Mouse (Mus musculus) layer of hippocampus, postnatal 10 days (tissue): ENCODE results near the gene Surf4. TPM values are rescaled to one million over a fixed set of nuclear protein-coding genes. Genes with fewer than 3 reads are reported as not detected.

ENCODE experiments used
- DNase-seq, 2 experiments: peaks; one replicate each; pipeline ENCODE4 v3.0.0; 2021; ENCODE audit warnings: low spot score in 2 of 2
- total RNA-seq, 2 experiments: library from RNA; stranded (reverse); gene quantifications; 2 replicates each; pipeline ENCODE4 v1.2.3; 2021

Surf4 gene
- total RNA-seq, 2 experiments from 2014 or later, result 62.1 to 64.0 TPM

DNA sequence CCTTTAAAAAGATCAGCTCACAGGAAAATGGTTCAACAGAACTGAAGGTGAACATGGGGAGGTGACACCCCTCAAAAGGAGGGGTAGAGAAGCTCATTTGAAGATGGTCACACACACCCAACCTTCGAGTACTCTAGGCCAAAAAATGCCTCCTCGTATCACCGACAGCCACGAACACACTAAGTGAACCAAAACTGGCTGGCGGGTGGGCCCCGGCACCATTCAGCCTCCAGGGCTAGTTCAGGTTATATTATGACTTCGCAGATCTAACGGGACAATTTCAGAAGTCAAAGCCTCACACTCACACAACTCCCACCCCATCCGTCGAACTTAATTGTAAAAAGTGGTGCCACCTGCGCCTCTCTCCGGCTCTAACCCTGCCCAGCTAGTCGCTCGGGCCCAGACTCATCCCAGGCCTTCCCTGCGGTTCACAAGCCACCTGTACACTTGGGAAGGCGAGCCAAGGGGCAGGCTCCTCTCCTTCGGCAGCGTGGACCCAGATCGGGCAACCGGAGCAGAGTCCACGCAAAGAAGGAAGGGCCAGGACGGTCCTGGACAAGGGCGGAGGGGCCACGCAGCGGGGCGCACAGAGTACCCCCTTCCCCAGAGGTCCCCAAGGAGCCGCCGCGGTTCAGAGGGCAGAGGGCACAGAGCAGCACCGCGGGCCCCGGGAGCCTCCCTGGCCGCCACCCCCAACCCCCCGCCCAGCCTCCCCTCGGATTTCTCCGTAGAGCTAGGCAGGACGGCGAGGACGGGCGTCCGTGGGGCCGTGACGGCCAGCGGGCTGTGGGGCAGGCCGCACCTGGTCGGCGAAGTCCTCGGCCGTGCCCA lies 1.0 kb downstream of the Surf4 start:
- DNase-seq, result no peak

DNA sequence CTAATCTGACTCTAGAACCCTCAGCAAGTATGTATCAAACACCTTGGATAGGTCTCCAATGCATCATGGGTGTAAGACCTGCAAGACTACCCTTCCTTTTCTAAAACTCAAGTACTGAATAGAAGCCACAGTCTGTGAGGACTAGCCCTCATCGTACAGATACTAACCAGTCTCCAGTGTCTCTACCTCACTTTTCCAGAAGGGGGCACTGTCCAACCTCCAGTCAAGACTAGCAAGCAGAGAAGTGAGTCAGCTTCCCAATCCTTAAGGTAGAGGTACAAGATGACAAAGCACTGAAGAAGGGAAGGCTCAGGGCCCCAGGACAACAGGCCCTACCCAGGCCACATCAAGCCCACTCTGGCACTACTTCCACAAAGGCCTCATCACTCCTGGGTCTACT lies 3.3 kb downstream of the Surf4 start:
- peak; percentile 65 to 67 for DNase-seq

DNA sequence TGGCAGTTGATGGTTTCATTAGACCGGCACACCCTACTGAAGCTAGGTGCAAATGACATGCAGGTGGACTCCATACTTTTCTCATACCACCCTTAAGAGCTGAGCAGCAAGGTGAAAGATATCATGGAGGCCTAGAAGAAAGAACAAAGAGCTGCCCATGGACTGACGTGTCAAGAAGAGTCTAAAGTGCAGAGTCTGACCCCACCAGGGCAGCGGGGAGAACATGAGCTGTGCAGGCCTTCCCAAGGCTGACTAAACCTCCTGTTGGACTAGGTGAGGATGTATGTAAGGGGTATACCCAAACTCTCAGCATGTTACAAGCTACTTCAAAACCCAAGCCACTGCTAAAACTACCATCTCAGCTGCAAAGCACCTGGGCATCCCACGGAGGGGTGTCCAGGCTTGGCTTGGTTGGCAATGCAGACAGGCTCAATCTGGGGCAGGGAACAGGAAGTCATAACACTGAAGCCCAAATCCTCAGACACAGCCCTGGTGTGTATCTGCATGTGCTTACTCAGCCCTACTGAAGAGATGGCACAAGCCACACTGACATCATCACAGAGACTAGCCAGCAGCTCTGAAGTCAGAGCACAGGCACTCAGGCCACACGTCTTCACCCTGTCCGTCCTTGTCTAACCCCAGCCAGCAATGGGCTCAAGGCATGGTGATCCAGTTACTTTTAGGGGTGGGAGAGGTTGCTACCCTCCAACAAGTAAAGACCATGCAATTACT lies 5.8 kb downstream of the Surf4 start:
- no peak for DNase-seq

DNA sequence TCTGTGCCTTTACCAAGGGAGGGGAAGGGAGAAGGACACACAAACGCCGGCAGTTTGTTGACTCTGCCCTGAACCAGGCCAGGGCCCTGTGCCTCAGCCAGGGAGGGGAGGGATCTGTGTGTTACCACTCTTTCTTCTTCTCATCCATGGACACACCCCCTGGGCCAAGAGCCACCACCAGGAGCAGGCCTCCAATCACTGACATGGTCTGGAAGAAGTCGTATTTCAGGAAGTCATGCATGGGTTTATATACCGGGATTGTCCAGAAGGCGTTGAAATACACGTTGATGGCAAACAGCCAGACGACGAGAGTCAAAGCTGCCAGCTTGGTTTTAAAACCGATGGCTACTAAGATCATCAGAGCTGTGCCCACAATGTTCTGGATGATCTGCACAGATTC lies 11.9 kb downstream of the Surf4 start:
- DNase-seq, result no peak

DNA sequence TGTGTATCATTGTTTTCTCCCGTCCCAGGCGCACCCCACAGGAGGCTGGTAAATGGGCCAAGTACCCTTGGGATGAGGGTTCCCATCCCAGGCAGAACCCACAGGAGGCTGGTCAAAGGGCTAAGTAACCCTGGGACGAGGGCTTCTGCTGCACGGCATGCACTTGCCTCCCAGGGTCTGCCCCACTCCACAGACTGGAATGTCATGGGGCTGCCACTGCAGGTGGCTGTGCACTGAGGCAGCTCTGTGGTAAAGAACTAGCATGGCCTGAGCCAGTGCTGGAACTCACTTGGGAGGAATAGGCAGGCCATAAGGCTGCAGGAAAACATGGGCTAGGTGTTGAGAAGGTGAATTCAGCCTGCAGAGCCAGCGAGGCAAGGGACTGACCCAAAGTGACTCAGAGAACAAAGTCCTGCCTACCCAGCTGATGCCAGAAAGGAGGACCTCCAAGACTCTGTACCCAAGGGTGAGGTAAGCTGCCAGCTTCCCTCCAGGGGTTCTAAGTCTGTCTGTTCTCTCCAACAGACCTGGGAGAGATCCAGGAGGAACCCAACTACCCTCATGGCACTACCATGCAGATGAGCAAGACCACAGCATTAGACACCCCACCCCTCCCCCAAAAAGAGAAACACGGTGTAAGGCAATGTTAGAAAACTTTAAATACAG lies 13.4 kb downstream of the Surf4 start:
- DNase-seq, result no peak

DNA sequence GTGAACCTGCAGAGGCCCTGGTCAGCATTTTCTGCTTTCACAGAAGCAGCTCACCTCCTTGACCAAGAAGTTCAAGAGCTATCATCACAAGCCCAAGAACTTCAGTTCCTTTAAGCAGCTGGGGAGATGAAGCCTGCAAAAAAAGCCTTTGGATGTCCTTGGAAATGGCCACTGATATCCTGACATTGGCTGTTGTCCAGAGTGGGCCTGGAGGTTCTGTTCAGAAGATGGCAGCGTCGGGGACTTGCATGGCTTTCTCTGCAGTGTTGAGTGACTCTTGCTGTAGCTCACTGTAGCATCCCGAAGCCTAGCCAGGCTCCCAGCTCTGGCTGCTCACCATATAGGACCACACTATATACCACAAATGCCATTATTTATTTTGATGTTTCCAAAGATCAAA lies 14.0 kb downstream of the Surf4 start:
- no peak for DNase-seq

DNA sequence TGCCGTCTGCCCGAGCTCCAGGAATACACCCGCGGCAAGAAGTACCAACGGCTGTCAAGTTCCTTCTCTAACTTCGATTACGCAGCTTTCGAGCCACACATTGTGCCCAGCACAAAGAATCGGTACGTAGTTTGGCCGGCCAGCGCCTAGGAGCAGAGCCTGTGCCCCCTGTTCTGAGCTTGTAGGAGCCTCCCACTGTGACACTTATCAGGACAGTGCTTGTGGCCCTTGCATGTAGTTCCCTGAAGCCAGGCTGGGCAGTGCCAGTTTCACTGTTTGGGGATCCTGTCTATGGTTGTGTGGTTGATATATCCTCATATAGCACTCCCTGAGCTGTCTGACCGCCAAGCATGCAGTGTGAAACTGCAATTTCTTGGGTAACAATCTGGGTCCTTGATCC lies 17.0 kb downstream of the Surf4 start:
- DNase-seq, result peak in 1 of 2 experiments; percentile 22

DNA sequence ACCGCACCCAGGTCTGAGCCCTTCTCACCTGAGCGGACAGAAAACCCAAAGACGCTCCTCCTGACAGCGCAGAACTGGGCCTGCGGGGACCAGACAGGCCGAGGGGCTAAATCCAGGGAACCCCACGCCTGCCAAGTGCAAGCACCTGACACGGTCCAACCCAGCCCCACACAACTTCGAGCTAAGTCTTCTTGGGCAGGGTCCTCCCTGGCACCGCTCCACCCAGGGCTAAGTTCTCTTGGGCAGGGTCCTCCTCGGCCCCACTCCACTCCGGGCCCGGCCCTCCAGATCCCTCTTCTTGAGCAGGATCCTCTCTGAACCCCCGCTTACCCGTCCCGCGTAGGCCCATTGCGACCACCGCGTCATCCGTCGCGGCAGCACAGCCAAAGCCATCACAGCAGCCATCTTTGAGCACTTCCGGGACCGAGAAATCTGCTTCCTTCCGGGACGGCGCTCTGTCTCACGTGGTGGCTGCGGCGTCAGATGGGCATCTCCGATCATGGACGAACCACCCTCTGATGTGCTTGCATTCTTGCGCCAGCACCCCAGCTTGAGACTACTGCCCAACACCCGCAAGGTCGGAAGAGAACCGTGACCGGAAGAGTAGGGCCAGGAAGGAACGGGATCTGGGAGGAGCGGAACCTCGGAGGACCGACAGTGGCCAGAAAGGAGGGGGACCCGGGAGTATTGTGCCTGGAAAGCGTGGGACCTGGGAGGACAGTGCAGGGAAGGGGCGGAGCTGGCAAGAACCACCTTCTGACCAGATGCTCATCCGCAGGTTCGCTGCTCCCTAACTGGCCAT lies 17.6 kb downstream of the Surf4 start, which contains the start of the genes Surf2 and Surf1:
Gene Surf2 (plus strand): TSS at position 441 of the 802 bp plus-strand sequence.
Gene Surf1 (minus strand): TSS at position 604 of the 802 bp plus-strand sequence.
- DNase-seq, result peak; percentile 81 to 82

DNA sequence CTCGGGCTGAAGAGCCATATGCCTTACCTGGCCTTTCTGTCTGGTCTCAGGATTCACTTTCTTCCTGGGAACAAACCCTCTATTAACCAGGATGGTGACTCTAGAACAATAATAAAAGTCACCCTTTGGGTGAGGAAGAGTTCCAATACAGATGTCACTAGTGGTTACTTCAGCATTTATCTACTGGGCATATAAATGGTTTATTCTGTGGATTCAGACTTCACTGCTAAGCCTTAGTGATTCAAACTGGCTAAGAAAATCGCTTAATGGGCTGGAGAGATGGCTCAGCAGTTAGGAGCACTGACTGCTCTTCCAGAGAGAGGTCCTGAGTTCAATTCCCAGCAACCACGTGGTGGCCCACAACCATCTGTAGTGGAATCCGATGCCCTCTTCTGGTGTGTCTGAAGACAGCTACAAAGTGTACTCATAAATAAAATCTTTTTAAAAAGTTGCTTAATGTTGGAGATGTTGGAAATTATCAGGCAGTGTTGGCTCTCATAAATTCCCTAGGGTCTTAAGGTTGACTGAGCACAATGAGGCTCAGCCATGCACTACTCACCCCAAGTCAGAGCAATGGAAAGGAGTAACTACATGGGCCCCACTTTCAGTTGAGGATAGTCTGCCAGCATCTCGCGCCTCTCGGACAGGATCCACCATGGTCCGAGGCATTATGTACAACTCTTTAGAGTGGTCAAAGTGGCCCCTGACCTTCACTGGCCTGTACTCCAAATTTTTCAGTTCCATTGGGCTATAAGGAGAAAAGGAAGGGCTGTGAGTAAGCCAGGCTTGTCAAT lies 19.4 kb downstream of the Surf4 start:
- DNase-seq, result no peak

DNA sequence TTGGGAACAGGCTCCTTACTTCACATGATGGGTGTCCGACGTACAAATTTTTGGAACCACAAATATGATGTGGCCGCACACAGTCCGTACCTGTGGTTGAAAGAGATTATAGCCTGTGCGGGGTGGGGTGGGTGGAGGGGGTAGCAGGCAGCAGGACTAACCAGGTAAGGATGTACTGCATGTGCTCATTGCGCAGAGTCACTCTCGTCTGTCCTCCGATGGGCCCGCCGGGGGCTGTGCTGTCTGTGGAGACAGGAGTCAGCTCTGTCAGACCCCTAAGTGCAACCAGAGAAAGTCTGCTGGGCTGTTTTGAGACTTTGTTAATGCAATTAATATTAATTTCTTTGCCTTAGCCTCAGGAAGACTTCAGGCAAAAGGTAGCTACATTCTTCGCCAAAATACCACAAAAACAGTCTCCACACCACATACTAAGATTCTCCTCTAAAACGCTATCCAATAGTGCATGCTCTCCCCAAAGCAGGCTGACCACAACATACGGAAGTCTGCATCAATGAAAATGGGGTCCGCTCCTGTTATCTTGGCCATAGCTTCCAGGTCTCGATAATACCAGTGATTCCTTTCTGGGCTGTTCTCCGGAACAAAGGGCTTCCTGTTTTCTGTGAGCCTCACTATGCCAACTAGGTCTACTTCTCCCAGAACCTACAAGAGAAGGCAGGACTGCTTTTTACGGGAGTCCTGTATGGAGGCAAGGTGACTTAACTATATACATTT lies 20.1 kb downstream of the Surf4 start:
- DNase-seq, result no peak

DNA sequence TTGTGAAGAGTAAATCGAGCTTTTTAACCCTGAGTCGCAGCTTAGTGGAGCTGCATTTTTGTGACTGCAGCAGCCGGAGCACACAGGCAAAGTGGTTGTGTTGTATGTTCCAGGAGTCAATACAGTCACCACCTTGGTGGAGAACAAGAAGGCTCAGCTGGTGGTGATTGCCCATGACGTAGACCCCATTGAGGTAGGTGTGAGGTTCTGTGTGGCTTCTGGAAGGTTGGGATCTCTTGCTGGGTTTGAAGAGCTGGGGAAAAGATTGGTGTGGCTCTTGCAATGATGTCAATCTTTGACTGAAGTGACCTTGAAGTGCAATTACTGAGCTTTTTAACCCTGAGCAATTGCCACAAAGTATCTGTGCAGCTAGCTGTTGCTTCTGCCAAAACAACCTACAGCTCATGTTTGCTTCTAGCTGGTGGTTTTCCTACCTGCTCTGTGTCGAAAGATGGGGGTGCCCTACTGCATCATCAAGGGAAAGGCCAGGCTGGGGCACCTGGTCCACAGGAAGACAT lies 21.4 kb downstream of the Surf4 start:
- no peak for DNase-seq

DNA sequence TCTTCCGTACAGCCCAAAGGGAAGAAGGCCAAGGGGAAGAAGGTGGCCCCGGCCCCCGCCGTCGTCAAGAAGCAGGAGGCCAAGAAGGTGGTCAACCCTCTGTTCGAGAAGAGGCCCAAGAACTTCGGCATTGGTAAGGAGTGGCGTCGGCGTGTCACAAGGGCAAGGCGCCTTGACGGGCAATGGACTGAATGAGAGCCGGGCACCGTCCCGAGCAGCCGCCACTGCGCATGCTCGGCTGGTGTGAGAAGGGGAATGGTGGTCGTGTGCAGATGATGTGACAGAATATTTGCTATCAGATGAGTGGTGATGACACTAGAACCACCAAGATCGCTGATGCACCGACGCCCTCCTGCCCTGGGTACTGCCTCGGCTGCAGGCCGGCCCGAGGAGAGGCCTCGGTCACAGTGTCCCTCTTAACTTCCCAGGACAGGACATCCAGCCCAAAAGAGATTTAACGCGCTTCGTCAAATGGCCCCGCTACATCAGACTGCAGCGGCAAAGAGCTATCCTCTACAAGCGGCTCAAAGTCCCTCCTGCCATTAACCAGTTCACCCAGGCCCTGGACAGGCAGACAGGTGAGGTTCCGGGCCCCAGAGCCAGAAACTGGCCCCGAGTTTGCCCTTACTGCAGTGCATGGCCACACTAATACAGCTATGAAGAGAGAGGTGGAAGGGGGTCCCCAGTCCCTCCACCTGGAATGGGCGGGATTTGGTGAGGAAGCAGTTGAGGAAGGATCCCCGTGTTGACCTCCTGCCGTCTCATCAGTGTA lies 22.5 kb downstream of the Surf4 start:
- DNase-seq, result peak; percentile 73 to 81

DNA sequence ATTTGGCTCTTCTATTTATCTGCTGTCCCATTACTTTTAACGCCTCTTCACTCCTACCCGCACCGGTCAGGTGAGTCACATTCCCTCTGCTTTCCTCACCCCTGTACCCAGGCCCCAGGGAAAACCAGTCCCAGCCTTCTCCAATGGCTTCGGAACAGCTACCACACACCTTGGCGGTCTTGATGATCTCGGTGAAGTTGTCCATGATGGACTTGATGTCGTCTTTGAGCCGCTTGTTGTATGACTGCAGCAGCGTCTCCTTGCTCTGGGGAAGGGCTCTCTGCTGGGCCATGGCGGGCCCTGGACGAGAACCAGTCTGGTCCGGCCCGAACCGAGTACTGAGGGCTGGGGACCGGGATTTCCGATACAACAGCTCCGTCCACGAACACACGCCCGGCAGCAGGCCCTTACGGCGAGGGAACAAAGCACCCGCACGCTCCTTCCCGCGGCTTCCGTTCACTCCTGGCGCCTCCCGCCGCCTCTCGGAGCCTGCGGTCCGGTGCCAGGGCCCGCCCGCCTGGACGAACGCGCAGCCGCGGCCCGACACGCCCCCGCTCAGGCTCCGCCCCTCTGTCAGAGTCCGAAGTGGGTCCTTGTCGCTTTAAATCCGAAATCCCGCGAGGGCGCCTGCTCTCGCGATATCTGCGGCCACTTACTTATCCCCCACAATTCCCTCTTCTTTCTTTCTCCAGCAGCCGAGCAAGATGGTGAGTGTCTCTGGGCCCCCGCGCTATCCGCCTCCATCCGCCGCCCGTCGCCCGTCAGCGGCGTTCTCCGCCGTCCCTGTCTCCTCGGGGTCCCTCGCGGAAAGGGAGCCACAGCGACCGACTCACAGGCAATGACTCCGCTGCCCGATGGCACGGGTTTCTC lies 23.4 kb downstream of the Surf4 start, which contains the start of the genes Med22 and Rpl7a:
Gene Med22 (minus strand): TSS at position 554 of the 870 bp plus-strand sequence.
Gene Rpl7a (plus strand): TSS at position 641 of the 870 bp plus-strand sequence.
- peak; percentile 100 for DNase-seq

DNA sequence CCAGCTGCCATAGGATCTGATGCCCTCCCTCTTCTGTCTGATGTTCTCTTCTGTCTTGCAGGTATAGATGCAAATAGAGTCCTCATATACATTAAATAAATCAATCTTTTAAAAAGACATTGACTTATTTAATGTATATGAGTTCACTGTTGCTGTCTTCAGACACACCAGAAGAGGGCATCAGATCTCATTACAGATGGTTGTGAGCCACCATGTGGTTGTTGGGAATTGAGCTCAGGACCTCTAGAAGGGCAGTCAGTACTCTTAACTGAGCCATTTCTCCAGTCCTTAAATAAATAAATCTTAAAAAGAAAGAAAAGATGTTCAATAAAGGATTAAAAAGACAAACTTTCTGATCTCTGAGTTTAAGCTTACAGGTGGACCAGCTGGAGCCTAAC lies 24.3 kb downstream of the Surf4 start:
- DNase-seq, result no peak

DNA sequence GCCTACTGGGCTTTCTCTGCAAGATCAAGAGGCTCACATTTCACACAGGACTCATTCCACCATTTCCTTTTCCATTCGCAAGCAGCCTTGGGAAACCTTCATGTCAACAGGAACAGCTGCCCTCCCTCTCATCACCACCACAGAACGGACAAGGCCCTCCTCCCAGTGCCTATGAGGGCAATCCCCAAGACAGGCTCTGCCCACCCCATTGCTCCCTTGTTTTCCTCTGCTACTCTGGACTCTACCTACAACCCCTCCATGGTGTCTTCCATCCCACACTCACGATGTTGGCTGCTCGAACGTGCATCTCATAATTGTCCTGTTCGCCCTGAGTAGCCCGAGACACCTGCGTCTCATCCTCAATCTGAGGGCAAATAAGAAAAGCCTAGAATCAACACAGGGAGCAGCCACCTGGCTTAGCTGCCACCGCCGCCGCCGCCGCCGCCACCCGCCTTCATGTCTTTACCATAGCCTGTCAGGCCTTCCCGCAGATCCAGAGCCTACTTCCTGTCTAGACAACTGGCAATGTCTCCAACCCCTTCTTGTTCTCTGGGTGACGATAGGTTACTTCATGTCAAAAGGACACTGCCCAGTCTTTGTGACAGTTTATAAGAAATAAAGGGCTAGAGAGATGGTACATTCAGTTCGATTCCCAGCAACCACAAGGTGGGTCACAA lies 24.9 kb downstream of the Surf4 start:
- no peak for DNase-seq

DNA sequence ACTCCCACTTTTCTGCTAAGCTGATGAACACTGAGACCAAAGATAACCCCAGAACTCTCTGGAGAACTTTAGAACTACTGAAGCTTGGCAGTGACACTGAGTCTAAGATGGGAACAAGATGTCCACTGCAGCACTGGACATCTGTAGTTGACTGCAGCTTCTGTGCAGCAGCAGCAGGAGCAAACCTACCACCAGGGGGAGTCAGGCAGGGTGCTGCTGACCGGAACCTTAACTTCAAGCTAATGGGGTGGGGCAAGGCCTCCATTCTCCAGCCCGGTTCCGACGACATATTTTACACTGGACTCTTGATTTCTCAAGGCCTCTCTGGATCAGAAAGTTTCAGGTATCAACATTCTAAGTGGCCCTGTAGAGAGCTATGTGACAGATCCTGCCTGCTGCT lies 26.6 kb downstream of the Surf4 start:
- DNase-seq, result no peak

DNA sequence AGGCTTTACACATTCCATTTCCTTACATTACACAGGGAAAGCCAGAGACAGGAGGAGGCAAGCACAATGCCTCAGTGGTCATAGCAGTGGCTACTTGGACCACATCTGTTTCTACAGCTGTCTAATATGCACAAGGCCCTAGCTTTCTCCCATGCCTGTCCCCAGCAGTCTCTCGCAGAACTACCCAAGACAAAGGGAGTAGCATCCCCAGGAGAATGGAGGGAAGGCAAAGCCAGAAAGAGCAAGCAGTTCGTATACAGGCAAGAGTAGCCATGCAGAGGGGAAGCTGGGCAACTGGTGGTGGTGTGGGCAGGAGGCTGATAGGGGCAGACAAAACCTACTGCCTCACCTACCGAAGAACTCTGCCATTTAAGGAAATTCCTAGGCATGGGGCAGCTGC lies 27.3 kb downstream of the Surf4 start:
- no peak for DNase-seq
